Mouse (Mus musculus): Measurements from ENCODE around the gene Bscl2. TPM values are rescaled to one million over a fixed set of nuclear protein-coding genes. Genes with fewer than 3 reads are reported as not detected.
A peak's percentile ranks its signal among the peaks of the same experiment; 100 is the strongest.

Gene Bscl2
- polyA plus RNA-seq, 1 experiment from 2014 or later: 68.7 TPM

DNA sequence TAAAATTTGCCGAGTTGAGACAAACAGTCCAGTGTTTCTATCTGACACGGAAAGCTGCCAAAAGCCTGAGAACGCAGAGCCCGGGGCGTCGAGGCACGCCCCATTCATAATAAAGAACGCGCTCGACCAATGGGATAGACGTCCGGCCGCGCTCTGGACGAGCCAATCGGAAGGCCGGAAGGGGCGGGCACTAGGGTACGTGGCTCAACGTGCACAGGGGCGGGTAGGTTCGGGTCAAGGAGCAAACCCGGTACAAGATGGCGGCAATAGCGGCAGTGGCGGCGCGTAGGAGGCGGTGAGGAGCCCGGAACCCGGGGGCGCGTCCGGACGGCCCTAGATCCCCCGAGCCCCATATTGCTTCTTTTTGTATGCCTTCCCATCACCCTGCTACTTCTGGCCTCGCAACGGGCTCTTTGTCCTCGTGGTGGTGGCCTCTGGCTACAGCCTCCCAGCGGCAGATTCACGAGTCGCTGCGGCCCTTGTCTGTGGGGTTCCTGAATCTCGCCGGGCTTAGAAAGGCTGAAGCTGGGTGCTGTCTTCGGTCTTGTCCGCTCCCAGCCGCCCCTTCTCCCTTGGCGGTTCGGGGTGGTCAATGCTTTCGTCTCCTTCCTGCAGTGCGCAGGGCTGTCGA is 60.7 kb downstream of the Bscl2 start, which contains the start of gene Ganab:
Ganab (plus strand) TSS at position 207 of the 631 bp plus-strand sequence.
- WGBS: 0% methylated on average over 50 of the region's 53 CpGs
- peak within 1 kb of the TSS; percentile 81 for H3K27ac ChIP-seq (replicated peaks)
- H3K4me1 ChIP-seq: peaks cover 29% of the 10 kb centered on the region
- peak; percentile 99 for ATAC-seq (ENCODE audit: low FRiP score, low read depth)
- no peaks in the 10 kb centered on the region for H3K9me3 ChIP-seq
- H3K27me3 ChIP-seq: no peaks in the 10 kb centered on the region
- peak within 1 kb of the TSS; percentile 88 for H3K9ac ChIP-seq (replicated peaks)
- H3K4me3 ChIP-seq: peak within 1 kb of the TSS; percentile 87
- H3K4me2 ChIP-seq (replicated peaks): peak within 1 kb of the TSS; percentile 90
- H3K36me3 ChIP-seq: peaks cover 32% of the 10 kb centered on the region

Small RNA genes lying within 50 kb of the gene (microRNA-seq; reads per million reads assigned to microRNA genes)
- gene Mir5136: not detected

Other genes with a start within 250 kb of the Bscl2 start
- gene Slc22a8, start 246.2 kb upstream of the Bscl2 start, polyA plus RNA-seq (2016; fragmentation: Nextera tagmentation; extraction: Ambion mirVana): 0.77 and 0.89 TPM in 2 replicates
- 3.6 and 4.2 TPM in 2 replicates for gene Slc22a6, start 219.4 kb upstream of the Bscl2 start, polyA plus RNA-seq (2016; fragmentation: Nextera tagmentation; extraction: Ambion mirVana)
- gene Chrm1, start 173.7 kb upstream of the Bscl2 start, polyA plus RNA-seq (2016; fragmentation: Nextera tagmentation; extraction: Ambion mirVana): 0.50 and 0.59 TPM in 2 replicates
- 138 and 150 TPM in 2 replicates for gene Slc3a2, start 114.1 kb upstream of the Bscl2 start, polyA plus RNA-seq (2016; fragmentation: Nextera tagmentation; extraction: Ambion mirVana)
- 78.5 and 80.7 TPM in 2 replicates for gene Wdr74, start 101.6 kb upstream of the Bscl2 start, polyA plus RNA-seq (2016; fragmentation: Nextera tagmentation; extraction: Ambion mirVana)
- 3.3 and 4.5 TPM in 2 replicates for gene 1700092M07Rik, start 96.7 kb upstream of the Bscl2 start, polyA plus RNA-seq (2016; fragmentation: Nextera tagmentation; extraction: Ambion mirVana)
- gene Stx5a, start 96.1 kb upstream of the Bscl2 start, polyA plus RNA-seq (2016; fragmentation: Nextera tagmentation; extraction: Ambion mirVana): 121 and 127 TPM in 2 replicates
- 210 and 224 TPM in 2 replicates for gene Nxf1, start 80.4 kb upstream of the Bscl2 start, polyA plus RNA-seq (2016; fragmentation: Nextera tagmentation; extraction: Ambion mirVana)
- 211 and 214 TPM in 2 replicates for gene Tmem223, start 66.5 kb upstream of the Bscl2 start, polyA plus RNA-seq (2016; fragmentation: Nextera tagmentation; extraction: Ambion mirVana)
- gene Tmem179b, start 63.0 kb upstream of the Bscl2 start, polyA plus RNA-seq (2016; fragmentation: Nextera tagmentation; extraction: Ambion mirVana): 40.4 TPM in 2 replicates
- gene Taf6l, start 51.0 kb upstream of the Bscl2 start, polyA plus RNA-seq (2016; fragmentation: Nextera tagmentation; extraction: Ambion mirVana): 34.5 and 35.5 TPM in 2 replicates
- 154 and 160 TPM in 2 replicates for gene Polr2g, start 38.9 kb upstream of the Bscl2 start, polyA plus RNA-seq (2016; fragmentation: Nextera tagmentation; extraction: Ambion mirVana)
- gene Zbtb3, start 34.9 kb upstream of the Bscl2 start, polyA plus RNA-seq (2016; fragmentation: Nextera tagmentation; extraction: Ambion mirVana): 8.3 and 8.8 TPM in 2 replicates
- gene Ttc9c, start 18.1 kb upstream of the Bscl2 start, polyA plus RNA-seq (2016; fragmentation: Nextera tagmentation; extraction: Ambion mirVana): 65.7 and 69.9 TPM in 2 replicates
- gene Hnrnpul2, start 17.5 kb upstream of the Bscl2 start, polyA plus RNA-seq (2016; fragmentation: Nextera tagmentation; extraction: Ambion mirVana): 6.0 and 6.4 TPM in 2 replicates
- not detected in 2 replicates for gene AC129217.1, start 7.7 kb upstream of the Bscl2 start, polyA plus RNA-seq (2016; fragmentation: Nextera tagmentation; extraction: Ambion mirVana)
- 174 and 180 TPM in 2 replicates for gene Gng3, start 1.7 kb downstream of the Bscl2 start, polyA plus RNA-seq (2016; fragmentation: Nextera tagmentation; extraction: Ambion mirVana)
- gene Lrrn4cl, start 13.3 kb downstream of the Bscl2 start, polyA plus RNA-seq (2016; fragmentation: Nextera tagmentation; extraction: Ambion mirVana): 0.55 and 0.62 TPM in 2 replicates
- gene Ubxn1, start 34.0 kb downstream of the Bscl2 start, polyA plus RNA-seq (2016; fragmentation: Nextera tagmentation; extraction: Ambion mirVana): 172 and 175 TPM in 2 replicates
- gene Uqcc3, start 43.5 kb downstream of the Bscl2 start, polyA plus RNA-seq (2016; fragmentation: Nextera tagmentation; extraction: Ambion mirVana): 59.6 and 63.5 TPM in 2 replicates
- gene Lbhd1, start 46.3 kb downstream of the Bscl2 start, polyA plus RNA-seq (2016; fragmentation: Nextera tagmentation; extraction: Ambion mirVana): 92.7 and 97.2 TPM in 2 replicates
- not detected in 2 replicates for gene Gm49403, start 46.5 kb downstream of the Bscl2 start, polyA plus RNA-seq (2016; fragmentation: Nextera tagmentation; extraction: Ambion mirVana)
- 81.0 and 87.1 TPM in 2 replicates for gene 1810009A15Rik, start 51.4 kb downstream of the Bscl2 start, polyA plus RNA-seq (2016; fragmentation: Nextera tagmentation; extraction: Ambion mirVana)
- gene Gm49416, start 51.5 kb downstream of the Bscl2 start, polyA plus RNA-seq (2016; fragmentation: Nextera tagmentation; extraction: Ambion mirVana): not detected in 2 replicates
- 46.2 and 46.6 TPM in 2 replicates for gene Ints5, start 55.5 kb downstream of the Bscl2 start, polyA plus RNA-seq (2016; fragmentation: Nextera tagmentation; extraction: Ambion mirVana)
- 111 and 115 TPM in 2 replicates for gene Ganab, start 60.6 kb downstream of the Bscl2 start, polyA plus RNA-seq (2016; fragmentation: Nextera tagmentation; extraction: Ambion mirVana)
- 71.9 and 72.5 TPM in 2 replicates for gene B3gat3, start 82.9 kb downstream of the Bscl2 start, polyA plus RNA-seq (2016; fragmentation: Nextera tagmentation; extraction: Ambion mirVana)
- 2.1 and 2.2 TPM in 2 replicates for gene Rom1, start 91.9 kb downstream of the Bscl2 start, polyA plus RNA-seq (2016; fragmentation: Nextera tagmentation; extraction: Ambion mirVana)
- 14.9 and 15.8 TPM in 2 replicates for gene Eml3, start 92.1 kb downstream of the Bscl2 start, polyA plus RNA-seq (2016; fragmentation: Nextera tagmentation; extraction: Ambion mirVana)
- gene Mta2, start 104.4 kb downstream of the Bscl2 start, polyA plus RNA-seq (2016; fragmentation: Nextera tagmentation; extraction: Ambion mirVana): 189 and 192 TPM in 2 replicates
- gene Tut1, start 116.4 kb downstream of the Bscl2 start, polyA plus RNA-seq (2016; fragmentation: Nextera tagmentation; extraction: Ambion mirVana): 34.0 and 34.2 TPM in 2 replicates
- 338 and 351 TPM in 2 replicates for gene Eef1g, start 129.6 kb downstream of the Bscl2 start, polyA plus RNA-seq (2016; fragmentation: Nextera tagmentation; extraction: Ambion mirVana)
- 7.6 and 12.2 TPM in 2 replicates for gene Ahnak, start 151.8 kb downstream of the Bscl2 start, polyA plus RNA-seq (2016; fragmentation: Nextera tagmentation; extraction: Ambion mirVana)

All from midbrain, embryonic 12.5 days (tissue).